Mouse (Mus musculus) urinary bladder, postnatal 25 days (tissue): ENCODE results near the gene Arl11.

Experiments
- DNase-seq: peaks from one replicate; pipeline ENCODE4 v3.0.0; 2022; ENCODE audit warnings: low spot score

The Arl11 gene

GRCm38 (mm10) chr14:61327618-61328450 is 18.3 kb downstream of the Arl11 start:
- peak; percentile 39 for DNase-seq

DNA sequence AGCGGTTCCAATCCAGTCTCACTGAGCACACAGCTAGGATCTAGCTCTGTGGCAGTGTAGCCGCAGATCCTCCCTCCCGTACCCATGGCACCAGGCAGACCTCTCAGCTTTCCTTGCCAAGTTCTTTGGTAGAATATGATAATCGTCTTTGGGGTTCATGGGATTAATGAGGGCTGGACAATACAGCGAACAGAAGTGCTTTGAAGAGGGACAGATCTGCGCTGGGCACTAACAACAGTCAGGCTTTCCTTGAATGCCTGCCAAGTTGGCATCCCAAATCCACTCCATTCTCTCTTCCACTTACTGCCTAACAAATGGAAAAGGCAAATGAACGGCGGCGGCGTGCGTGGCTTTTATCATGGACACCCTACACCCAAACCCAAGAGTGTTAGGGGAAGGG is 21.0 kb downstream of the Arl11 start:
- DNase-seq, result no peak

- DNase-seq, result peak; percentile 88
Measured at GRCm38 (mm10) chr14:61330996-61331561, 21.5 kb downstream of the Arl11 start.

DNA sequence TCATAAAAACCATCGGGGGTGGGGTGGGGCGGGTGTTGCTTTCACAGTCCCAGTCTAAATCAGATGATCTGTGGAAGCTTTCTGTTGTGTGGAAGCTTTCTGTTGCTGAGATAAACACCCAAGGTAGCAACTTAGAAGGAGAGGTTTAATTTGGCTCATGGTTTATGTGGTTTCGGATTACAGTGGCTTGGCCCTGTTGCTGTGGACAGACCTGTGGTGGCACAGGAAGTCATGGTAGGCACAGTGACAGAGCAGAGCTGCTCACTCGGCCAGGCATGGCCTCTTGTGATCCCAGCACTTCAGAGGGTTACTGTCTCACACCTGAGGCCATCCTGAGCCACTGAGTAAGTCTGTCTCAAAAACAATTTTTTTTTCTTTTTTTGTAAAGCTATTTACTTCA is 29.8 kb downstream of the Arl11 start:
- DNase-seq, result no peak

GRCm38 (mm10) chr14:61344590-61344989 is 35.0 kb downstream of the Arl11 start:
- DNase-seq, result no peak

GRCm38 (mm10) chr14:61346827-61347698 is 37.5 kb downstream of the Arl11 start:
- DNase-seq, result no peak

GRCm38 (mm10) chr14:61349876-61350275 is 40.3 kb downstream of the Arl11 start:
- DNase-seq, result no peak

GRCm38 (mm10) chr14:61350808-61351207 is 41.3 kb downstream of the Arl11 start:
- no peak for DNase-seq

DNA sequence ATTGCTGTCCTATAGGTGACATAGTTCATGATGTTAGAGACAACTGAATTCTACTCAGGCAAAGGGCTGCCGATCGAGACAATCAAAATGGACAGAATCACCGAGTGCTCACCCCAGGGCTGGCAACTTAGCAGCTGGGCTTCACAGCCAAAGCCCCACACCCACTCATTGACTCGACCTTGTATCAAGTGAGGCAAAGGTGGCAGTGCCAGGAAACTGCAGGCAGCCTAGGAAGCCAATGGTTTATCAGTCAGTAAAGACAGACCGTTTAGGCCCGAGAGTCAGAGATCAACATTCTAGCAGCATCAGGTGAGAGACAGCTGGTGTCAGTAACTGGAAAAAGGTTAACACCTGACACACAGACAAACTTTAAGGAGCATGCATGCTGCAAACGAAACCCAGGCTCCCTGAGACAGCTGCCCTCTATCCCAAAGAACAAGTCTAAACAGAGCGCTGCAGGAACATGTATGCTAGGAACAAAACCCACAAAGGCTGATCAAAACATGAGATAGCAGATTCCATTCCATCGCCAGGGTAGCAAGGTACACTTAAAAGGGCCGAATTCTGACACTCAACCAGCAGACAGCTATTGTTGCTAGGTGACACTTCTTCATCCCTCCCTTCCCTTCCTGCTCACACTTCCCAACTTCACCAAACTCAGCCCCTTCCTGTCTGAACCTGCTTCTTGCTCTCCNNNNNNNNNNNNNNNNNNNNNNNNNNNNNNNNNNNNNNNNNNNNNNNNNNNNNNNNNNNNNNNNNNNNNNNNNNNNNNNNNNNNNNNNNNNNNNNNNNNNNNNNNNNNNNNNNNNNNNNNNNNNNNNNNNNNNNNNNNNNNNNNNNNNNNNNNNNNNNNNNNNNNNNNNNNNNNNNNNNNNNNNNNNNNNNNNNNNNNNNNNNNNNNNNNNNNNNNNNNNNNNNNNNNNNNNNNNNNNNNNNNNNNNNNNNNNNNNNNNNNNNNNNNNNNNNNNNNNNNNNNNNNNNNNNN is 45.0 kb downstream of the Arl11 start:
- DNase-seq, result no peak

- DNase-seq, result peak; percentile 87
Measured at GRCm38 (mm10) chr14:61360131-61360980, 50.8 kb downstream of the Arl11 start, which contains the start of gene Ebpl. Gene Ebpl, minus strand, starts transcription at chr14:61360439.

- no peak for DNase-seq
Measured at GRCm38 (mm10) chr14:61360981-61361511, 51.5 kb downstream of the Arl11 start.
